Mouse (Mus musculus) heart, postnatal 36 days (tissue): ENCODE measurements around the gene Ptpdc1. TPM values are rescaled to one million over a fixed set of nuclear protein-coding genes. Genes with fewer than 3 reads are reported as not detected.

Source experiments
- DNase-seq, 2 experiments: peaks; one replicate each; pipeline ENCODE4 v3.0.0; 2021 to 2022
- intact Hi-C: fragments of 180-260 bp; cut with DNase I; formaldehyde crosslinking; loops from one replicate; pipeline ENCODE4 v1.15.1; 2025
- total RNA-seq, 2 experiments: library from RNA; stranded (reverse); gene quantifications; 2 replicates each; pipeline ENCODE4 v1.2.3; 2021

Ptpdc1 gene
- 1 to 10 TPM; 4.6 to 5.4 TPM for total RNA-seq

DNA sequence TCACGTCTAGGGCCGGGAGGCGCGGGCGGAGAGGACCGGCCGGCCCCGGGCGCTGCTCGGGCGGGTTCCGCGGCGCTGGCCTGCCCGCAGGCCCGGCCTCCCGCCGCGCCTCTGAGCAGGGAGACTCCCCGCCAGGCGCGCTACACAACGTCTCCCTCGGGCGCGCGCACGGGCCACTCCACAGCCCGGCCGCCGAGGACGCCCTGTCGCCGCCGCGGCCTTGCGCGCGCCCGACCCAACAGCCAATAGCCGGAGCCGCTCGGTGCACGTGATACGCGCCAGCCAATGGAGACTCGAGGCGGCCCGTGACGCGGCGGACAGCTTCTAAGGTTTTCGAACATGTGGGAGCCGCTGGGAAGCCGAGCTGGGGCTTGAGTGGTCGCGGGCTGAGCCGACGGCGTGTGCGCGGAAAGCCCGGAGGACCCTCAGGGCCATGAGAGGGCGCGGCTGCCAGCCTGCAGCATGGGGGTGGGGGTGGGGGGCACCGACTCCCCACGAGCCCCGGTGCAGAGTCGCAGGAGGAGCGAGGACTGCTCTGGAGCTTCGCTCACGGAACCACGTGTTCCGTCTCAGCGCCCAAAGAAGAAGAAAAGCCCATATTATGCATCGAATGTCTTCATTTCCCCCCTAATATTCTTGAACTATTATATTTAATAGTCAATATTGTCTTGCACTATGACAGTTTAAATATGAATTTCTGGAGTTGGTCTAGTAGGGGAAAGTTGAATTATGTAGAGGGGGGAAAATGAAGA lies at the start of gene Ptpdc1:
Ptpdc1 (minus strand) TSS at position 232 of the 752 bp plus-strand sequence.
- peak; percentile 96 to 97 for DNase-seq
- intact Hi-C loops: no loop called here

DNA sequence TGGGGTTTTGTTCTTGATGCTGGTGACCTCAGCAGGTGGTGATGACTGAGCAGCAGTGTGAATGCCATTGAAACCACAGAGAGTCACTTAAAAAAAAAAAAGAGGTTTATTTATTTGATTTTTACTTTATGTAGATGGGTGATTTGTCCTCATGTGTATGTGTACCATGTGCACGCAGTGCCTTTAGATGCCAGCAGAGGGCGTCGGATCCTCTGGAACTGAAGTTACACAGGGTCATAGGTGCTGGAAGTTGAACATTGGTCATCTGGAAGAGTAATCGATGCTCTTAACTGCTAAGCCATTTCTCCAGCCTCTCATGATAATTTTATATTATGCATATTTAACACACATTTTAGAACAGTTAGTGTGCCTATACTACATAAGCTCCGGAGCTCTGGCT lies 49.1 kb upstream of the Ptpdc1 start:
- DNase-seq: no peak
- intact Hi-C loops: no loop called here

DNA sequence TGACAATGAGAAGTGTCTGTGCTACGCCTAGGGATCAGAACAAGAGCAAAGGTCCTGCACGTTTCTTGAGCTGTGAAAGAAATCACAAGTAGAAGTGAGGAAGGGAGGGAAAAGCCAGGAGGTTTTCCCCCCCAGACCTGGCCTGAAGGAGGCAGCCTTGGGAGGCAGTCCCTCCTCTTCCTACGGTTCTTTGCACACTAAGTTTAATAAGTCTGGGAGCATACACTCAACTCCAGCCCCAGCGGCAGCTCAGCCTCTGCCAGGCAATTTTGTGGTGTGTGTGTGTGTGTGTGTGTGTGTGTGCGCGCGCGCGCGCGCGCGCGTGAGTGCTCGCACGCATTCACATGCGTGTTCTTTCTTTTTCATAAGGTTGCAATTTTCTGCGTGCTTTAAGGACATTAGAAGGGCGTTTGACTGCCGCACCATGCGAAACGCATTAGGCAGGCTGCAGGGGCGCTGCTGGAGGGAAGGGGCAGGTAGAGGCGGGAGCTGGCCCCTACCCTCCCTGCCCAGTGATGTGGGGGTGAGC lies 46.9 kb upstream of the Ptpdc1 start:
- intact Hi-C loops: loop anchor here (2.0 kb wide), 1 partner anchor 16 kb away; no protein-coding TSS in a partner anchor
- DNase-seq: no peak

DNA sequence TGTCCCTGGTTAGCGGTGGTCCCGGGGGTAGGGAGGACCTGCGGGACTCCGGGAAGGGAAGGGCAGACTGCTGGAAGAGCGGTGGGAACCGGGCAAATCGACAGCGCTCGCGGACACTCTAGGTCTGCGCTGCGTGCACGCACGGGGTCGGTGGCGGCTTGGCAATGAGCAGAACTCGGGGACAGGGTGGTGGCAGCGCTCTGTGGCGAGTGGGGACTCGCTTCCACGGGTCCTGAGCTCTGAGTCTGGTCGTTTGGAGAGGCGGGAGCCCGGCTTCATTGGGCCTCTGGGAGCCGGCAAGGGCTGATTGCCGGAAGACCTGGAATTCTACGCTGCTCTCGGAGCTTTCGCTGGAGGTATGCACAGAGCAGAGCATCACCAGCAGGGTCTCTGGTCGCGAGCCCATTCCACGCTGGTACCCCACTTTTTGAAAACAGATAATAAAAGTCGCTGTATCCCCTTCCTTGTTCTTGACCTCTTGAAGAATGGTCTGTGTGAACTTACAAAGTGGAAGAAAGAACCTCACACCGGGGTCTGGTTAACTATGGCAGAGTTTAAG lies 43.6 kb upstream of the Ptpdc1 start:
- intact Hi-C loops: no loop called here

GRCm38 (mm10) chr13:48668091-48668975 lies 42.9 kb upstream of the Ptpdc1 start:
- intact Hi-C loops: no loop called here
- no peak for DNase-seq

More for the DNA sequence above, 43.6 kb upstream of the Ptpdc1 start:
- DNase-seq: no peak

GRCm38 (mm10) chr13:48667461-48667860 lies 42.0 kb upstream of the Ptpdc1 start:
- intact Hi-C loops: no loop called here
- DNase-seq: no peak

GRCm38 (mm10) chr13:48665656-48666597 lies 40.5 kb upstream of the Ptpdc1 start:
- intact Hi-C loops: no loop called here
- no peak for DNase-seq

DNA sequence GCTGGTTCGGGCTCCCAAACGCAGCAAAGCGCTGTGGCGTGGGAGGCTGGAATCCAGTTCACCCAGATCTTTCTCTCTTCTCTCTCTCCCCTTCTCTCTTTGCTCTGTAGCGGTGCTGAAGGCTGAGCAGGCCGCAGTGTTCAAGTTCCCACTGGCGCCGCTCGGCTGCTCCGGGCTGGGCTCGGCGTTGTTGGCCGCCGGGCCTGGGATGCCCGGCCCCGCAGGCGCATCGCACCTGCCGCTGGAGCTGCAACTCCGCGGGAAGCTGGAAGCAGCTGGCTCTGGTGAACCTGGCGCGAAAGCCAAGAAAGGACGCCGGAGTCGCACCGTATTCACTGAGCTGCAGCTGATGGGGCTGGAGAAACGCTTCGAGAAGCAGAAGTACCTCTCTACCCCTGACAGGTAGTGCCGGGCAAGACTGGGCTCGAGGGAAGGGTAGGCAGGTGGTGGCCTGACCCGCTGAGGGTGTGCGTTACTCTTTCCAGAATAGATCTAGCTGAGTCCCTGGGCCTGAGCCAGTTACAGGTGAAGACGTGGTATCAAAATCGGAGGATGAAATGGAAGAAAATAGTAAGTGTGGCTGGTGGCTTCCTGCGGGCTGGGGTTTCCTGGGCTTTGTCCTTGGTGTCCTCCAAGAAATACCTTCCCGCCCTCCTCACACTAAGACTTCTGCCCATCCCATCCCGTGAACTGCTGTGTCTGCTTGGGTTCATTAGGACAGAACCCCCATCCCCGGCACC lies 39.6 kb upstream of the Ptpdc1 start:
- DNase-seq: no peak
- intact Hi-C loops: no loop called here

DNA sequence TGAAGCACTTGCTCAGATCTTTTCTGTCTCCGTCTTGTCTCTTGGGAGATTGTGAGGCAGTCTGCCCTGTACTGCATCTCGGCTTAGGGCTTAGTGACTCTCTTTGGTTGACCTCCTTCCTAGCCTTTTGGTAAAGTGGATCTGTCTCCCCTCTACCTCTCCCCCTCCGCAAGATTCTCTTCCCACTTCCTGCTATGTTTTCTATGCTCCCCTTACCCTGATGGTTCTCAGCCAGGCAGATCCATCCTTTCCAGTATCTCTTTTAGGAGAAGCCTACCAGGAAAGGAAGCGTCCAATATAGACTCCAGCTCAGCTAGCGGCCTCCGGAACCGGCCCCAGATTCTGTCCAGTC lies 38.5 kb upstream of the Ptpdc1 start:
- DNase-seq: no peak
- intact Hi-C loops: no loop called here

DNA sequence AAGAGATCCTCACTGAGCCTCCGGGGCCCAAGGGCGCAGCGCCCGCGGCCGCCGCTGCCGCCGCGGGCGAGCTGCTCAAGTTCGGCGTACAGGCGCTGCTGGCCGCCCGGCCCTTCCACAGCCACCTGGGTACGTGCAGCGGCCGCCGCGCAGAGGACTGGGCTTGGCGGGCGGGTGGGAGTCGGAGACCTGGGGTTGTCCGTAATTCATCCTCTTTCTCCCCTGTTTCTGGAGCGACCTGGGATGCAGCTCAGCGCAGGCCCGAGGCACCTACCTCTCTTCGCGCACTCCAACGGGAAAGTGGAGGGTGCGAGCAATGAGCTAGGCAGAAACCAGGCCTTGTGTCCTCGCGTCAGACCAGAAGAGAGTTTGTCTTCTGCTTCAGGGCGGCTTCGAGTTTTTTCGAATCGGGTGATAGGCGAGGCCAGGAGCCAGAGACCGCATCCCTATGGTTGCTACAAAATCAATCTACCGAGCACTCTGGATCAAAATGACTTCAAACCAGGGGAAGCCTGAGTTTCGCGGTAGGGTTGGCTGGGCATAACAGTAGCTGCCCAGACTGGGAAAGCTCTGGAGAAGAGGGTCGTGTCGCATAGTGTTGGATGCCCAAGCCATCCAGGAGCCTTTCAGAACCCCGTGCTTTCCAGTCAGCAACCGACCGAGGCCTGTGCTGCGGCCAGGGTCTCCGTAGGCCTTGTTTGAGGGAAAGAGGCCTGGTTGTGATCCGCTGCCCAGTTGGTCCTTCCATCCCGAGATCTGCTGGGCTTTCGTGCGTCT lies 37.9 kb upstream of the Ptpdc1 start:
- intact Hi-C loops: no loop called here
- DNase-seq: no peak

GRCm38 (mm10) chr13:48662431-48663143 lies 37.1 kb upstream of the Ptpdc1 start, which contains the start of gene Barx1:
Gene Barx1, plus strand, starts transcription at chr13:48662998.
- intact Hi-C loops: no loop called here
- no peak for DNase-seq

- intact Hi-C loops: no loop called here
- no peak for DNase-seq
These were observed 36.1 kb upstream of the Ptpdc1 start for GRCm38 (mm10) chr13:48661561-48661960.

DNA sequence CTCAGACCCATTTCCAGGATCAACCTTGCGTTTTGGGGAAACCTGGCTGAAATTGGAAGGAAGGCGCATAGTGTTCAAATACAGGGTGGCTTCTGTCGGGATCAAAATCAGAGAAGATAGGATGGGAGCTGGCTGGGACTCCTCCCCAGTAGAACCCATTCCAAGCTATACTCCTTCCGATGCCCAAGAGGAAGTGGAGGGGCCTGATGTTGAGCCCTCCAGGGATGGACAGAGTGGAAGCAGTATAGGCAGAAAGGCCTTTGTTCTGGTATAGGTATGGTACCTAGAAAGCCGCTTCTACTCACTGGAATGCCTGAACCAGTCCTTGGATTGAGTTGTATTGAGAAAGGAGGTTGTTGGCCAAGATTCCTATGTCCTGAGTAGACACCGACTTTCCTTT lies 35.3 kb upstream of the Ptpdc1 start:
- no peak for DNase-seq
- intact Hi-C loops: no loop called here

DNA sequence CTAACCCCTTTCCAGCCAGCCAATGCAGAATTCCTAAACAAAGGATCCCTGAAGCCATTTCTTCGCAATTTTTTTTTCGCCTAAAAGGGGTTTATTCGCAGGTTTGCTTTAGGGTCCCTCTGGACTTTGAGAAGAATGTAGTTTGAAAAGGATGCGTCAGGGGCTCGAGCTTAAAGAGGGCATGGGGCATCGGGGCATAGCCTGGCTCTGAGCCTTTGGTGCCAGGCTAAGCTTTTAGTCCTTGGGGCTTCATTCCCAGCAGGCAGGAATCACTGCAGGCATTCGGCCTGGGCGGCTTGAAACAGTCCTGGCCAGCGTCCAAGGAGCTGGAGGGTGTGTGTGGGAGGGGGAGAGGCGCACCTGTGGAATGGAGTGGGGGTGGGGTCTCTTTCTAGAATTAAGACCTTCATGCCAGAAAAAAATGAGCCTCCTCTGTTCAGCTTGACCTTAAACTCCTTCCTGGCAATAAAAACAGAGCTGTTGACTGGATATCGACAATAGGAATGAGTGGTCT lies 34.8 kb upstream of the Ptpdc1 start:
- intact Hi-C loops: no loop called here
- DNase-seq: no peak

- no peak for DNase-seq
- intact Hi-C loops: no loop called here
These were observed 34.1 kb upstream of the Ptpdc1 start for GRCm38 (mm10) chr13:48659254-48660220.

- peak in 1 of 2 experiments; percentile 53 for DNase-seq
- intact Hi-C loops: no loop called here
These were observed 33.3 kb upstream of the Ptpdc1 start for GRCm38 (mm10) chr13:48658588-48659253.
